Mouse (Mus musculus) thymus, adult 2 months (tissue): ENCODE data around the gene Mboat1.

ENCODE experiments used
- CTCF ChIP-seq: fragments of 200-500 bp; IDR thresholded peaks from 2 replicates; pipeline ENCODE4 v1.5.1; 2012; ENCODE audit warnings: mild to moderate bottlenecking, control low read depth, low read length, moderate library complexity, borderline replicate concordance; ENCODE audit not compliant: control insufficient read depth, poor library complexity, insufficient read depth; ENCODE audit errors: extremely low read depth
- POLR2A ChIP-seq: fragments of 200-500 bp; IDR thresholded peaks from 2 replicates; pipeline ENCODE4 v1.6.1; 2012; ENCODE audit warnings: mild to moderate bottlenecking, low read length, control low read depth, moderate library complexity; ENCODE audit not compliant: control insufficient read depth, poor library complexity, insufficient read depth; ENCODE audit errors: extremely low read depth

DNA sequence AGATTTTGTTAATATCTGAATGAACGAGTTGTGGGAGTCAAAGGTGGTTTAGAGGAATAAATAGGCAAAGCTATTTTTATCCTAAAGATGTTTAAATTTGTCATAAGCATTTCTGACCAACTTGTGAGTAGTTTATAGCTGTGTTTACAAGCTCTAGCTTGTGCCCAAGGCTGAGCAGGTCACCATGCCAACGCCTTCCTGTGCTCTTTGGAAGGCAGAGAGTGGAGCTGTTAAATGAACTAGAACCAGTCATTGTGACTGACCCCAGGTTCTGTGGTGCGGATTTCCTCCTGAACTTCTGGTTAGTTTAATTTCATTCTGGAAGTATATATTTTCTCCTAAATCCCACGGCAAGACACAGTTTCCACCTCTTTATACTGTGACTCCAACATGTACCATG is 23.3 kb downstream of the Mboat1 start:
- TF ChIP-seq CTCF (no peak), POLR2A (no peak)
